Mouse (Mus musculus): ENCODE measurements at regions not wholly inside any gene's neighbourhood (a gene's known extent, or its start where the extent isn't known, plus 50 kb on each side); places are given as distances from the start of the nearest gene placed in this dataset.

- peak overlapping the region; percentile 20 for H3K27ac ChIP-seq
- ATAC-seq = peak; percentile 65; the same call in 1 of the 2 replicates
Measured at GRCm38 (mm10) chr14:110125936-110126710, 628.8 kb downstream of the Slitrk6 start.

DNA sequence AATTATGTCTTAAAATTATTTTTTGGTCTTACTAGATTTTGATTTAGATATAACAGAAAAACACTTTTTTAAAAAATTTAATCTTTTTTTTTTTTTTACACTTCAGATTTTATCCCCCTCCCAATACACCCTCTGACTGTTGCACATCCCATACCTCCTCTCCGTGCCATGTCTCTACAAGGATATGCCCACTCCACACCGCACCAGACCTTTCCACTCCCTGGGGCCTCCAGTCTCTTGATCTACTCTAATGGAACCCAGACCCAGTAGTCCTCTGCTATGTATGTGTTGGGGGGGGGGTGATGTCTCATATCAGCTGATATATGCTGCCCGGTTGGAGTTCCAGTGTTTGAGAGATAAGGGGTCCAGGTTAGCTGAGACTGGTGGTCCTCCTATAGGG is 632.2 kb downstream of the Slitrk6 start:
- Histone ChIP-seq H3K27ac (no peak overlapping the region), H3K4me2 (replicated peaks) (no peak overlapping the region), H3K9ac (no peak overlapping the region), H3K36me3 (no peaks in the 10 kb centered on the region), H3K27me3 (replicated peaks) (no peaks in the 10 kb centered on the region), H3K4me3 (replicated peaks) (no peak overlapping the region), H3K9me3 (no peaks in the 10 kb centered on the region), H3K4me1 (replicated peaks) (no peaks in the 10 kb centered on the region)
- WGBS = 96% methylated on average over 3 of the region's 3 CpGs
- ATAC-seq = no peak

More at GRCm38 (mm10) chr14:110125936-110126710, 628.8 kb downstream of the Slitrk6 start:
- no peak overlapping the region for H3K9ac ChIP-seq
- H3K9me3 ChIP-seq = no peaks in the 10 kb centered on the region
- no peak overlapping the region for H3K4me2 ChIP-seq (replicated peaks)
- WGBS = 27% methylated on average over 6 of the region's 6 CpGs
- H3K4me1 ChIP-seq (replicated peaks) = no peaks in the 10 kb centered on the region
- no peak overlapping the region for H3K4me3 ChIP-seq (replicated peaks)
- no peaks in the 10 kb centered on the region for H3K27me3 ChIP-seq (replicated peaks)
- H3K36me3 ChIP-seq = no peaks in the 10 kb centered on the region

DNA sequence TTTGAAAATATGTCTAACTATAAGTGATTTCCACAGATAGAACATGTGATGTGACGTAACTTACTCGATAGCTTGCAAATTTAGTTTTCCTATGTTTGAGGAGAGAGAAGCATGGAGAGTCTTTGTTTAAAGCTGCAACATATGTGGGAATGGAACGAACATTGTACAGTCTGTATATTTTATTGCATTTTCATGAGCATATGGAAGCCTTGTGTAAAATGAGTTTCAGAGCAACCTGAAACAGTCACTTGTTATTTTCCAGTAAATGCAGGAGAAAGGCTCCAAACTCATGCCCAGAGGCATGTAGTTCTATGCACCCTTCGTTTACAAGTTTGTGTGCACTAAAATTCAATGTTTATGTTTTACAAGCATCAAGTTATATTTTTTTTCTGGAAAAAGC is 639.4 kb downstream of the Slitrk6 start:
- Histone ChIP-seq H3K27ac (no peak overlapping the region), H3K4me3 (replicated peaks) (no peak overlapping the region), H3K4me1 (replicated peaks) (no peaks in the 10 kb centered on the region), H3K9ac (no peak overlapping the region), H3K36me3 (no peaks in the 10 kb centered on the region), H3K27me3 (replicated peaks) (no peaks in the 10 kb centered on the region), H3K4me2 (replicated peaks) (no peak overlapping the region), H3K9me3 (no peaks in the 10 kb centered on the region)
- ATAC-seq = no peak
- WGBS = 79% methylated on average over 4 of the region's 4 CpGs

- H3K4me3 ChIP-seq (replicated peaks) = no peak overlapping the region
- 75% methylated on average over 4 of the region's 4 CpGs for WGBS
- ATAC-seq = no peak
Measured at GRCm38 (mm10) chr14:110100852-110101251, 654.1 kb downstream of the Slitrk6 start.

GRCm38 (mm10) chr14:110078351-110078750 is 676.6 kb downstream of the Slitrk6 start:
- 41% methylated on average over 6 of the region's 6 CpGs for WGBS
- H3K4me1 ChIP-seq (replicated peaks) = no peaks in the 10 kb centered on the region
- no peak overlapping the region for H3K27ac ChIP-seq
- no peak overlapping the region for H3K9ac ChIP-seq
- no peaks in the 10 kb centered on the region for H3K36me3 ChIP-seq
- H3K4me3 ChIP-seq (replicated peaks) = no peak overlapping the region
- ATAC-seq = peak; percentile 75
- no peaks in the 10 kb centered on the region for H3K9me3 ChIP-seq
- H3K4me2 ChIP-seq (replicated peaks) = no peak overlapping the region
- no peaks in the 10 kb centered on the region for H3K27me3 ChIP-seq (replicated peaks)

More at GRCm38 (mm10) chr14:110100852-110101251, 654.1 kb downstream of the Slitrk6 start:
- Histone ChIP-seq H3K9ac (no peak overlapping the region), H3K4me1 (replicated peaks) (no peaks in the 10 kb centered on the region), H3K27ac (no peak overlapping the region), H3K27me3 (replicated peaks) (no peaks in the 10 kb centered on the region), H3K4me2 (replicated peaks) (no peak overlapping the region), H3K36me3 (no peaks in the 10 kb centered on the region), H3K9me3 (no peaks in the 10 kb centered on the region)

GRCm38 (mm10) chr14:110047748-110048147 is 707.2 kb downstream of the Slitrk6 start:
- Histone ChIP-seq H3K36me3 (no peaks in the 10 kb centered on the region), H3K27ac (no peak overlapping the region), H3K9me3 (no peaks in the 10 kb centered on the region), H3K4me1 (replicated peaks) (no peaks in the 10 kb centered on the region), H3K4me3 (replicated peaks) (no peak overlapping the region), H3K27me3 (replicated peaks) (no peaks in the 10 kb centered on the region), H3K9ac (no peak overlapping the region), H3K4me2 (replicated peaks) (no peak overlapping the region)
- WGBS = 91% methylated on average over 3 of the region's 3 CpGs
- no peak for ATAC-seq

DNA sequence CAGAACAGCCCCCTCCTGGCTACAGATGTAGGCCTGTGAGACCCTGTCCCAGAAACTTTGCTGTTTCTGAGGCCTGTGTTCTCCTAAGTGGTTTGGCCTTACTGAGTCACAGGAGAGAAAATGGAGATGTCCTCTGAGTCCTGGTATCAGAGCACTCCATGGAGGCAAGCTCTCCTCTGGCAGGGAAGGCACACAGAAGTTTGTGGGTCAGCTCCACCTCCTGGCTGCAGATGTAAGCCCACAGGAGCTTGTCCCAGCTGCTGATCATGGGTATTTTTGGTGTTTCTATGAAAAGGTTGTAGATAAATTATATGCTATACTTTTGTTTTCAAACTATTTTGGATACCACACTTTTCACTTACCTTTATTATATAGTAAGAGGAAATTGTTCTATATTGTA is 711.7 kb downstream of the Slitrk6 start:
- ATAC-seq = no peak
- Histone ChIP-seq H3K4me3 (replicated peaks) (no peak overlapping the region), H3K36me3 (no peaks in the 10 kb centered on the region), H3K4me2 (replicated peaks) (no peak overlapping the region), H3K27me3 (replicated peaks) (no peaks in the 10 kb centered on the region), H3K9me3 (no peaks in the 10 kb centered on the region), H3K4me1 (replicated peaks) (no peaks in the 10 kb centered on the region), H3K27ac (no peak overlapping the region), H3K9ac (no peak overlapping the region)

GRCm38 (mm10) chr14:110021812-110022211 is 733.1 kb downstream of the Slitrk6 start:
- ATAC-seq = no peak
- no peak overlapping the region for H3K4me2 ChIP-seq (replicated peaks)
- H3K36me3 ChIP-seq = no peaks in the 10 kb centered on the region
- no peaks in the 10 kb centered on the region for H3K4me1 ChIP-seq (replicated peaks)
- no peak overlapping the region for H3K4me3 ChIP-seq (replicated peaks)
- H3K9ac ChIP-seq = no peak overlapping the region
- no peaks in the 10 kb centered on the region for H3K27me3 ChIP-seq (replicated peaks)
- no peak overlapping the region for H3K27ac ChIP-seq
- 78% methylated on average over 3 of the region's 3 CpGs for whole genome bisulfite sequencing
- H3K9me3 ChIP-seq = no peaks in the 10 kb centered on the region

DNA sequence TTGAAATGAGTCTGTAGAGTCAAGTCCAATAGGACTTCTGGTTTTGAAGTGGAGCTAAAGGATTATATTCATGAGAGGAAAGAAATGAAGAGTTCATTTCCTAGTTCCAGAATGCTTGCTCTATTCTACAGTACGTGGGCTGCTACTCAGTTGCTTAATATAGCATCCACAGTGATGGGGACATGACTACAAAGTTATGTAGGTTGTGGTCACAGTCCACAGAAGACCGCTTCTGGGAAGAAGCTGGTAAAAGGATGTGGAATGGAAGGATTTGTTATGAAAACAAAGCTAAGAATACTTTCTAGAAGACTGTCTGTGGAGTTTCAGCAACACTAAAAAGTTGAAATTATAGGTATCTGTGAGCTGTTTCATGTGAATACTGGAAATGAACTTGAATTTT is 739.8 kb downstream of the Slitrk6 start:
- Histone ChIP-seq H3K27me3 (replicated peaks) (no peaks in the 10 kb centered on the region), H3K36me3 (no peaks in the 10 kb centered on the region), H3K4me2 (replicated peaks) (no peak overlapping the region), H3K9me3 (no peaks in the 10 kb centered on the region), H3K4me3 (replicated peaks) (no peak overlapping the region), H3K4me1 (replicated peaks) (no peaks in the 10 kb centered on the region), H3K9ac (no peak overlapping the region), H3K27ac (no peak overlapping the region)
- 72% methylated on average over 2 of the region's 2 CpGs for WGBS
- ATAC-seq = no peak

DNA sequence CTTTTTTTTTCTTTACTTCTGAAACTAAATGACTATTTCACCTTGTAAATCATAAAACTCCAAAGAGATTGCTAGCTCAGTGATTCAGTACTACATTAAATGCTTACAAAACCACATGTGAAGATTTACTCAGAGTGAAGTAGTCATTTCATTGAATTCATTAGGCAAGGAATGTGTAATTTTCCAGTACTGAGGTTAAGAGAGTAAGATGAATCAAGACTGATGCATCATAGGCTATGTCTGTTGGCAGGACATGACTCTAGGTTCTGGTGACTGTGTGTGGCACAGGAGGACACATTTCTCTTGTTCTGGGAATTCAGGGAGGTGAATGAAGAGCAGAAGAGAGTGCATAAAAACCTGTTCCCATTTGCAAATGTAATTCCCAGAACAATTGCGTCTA is 741.7 kb downstream of the Slitrk6 start:
- no peaks in the 10 kb centered on the region for H3K9me3 ChIP-seq
- no peaks in the 10 kb centered on the region for H3K4me1 ChIP-seq (replicated peaks)
- WGBS = 74% methylated on average over 1 of the region's 1 CpGs
- no peaks in the 10 kb centered on the region for H3K27me3 ChIP-seq (replicated peaks)
- no peak overlapping the region for H3K27ac ChIP-seq
- no peak for ATAC-seq
- H3K9ac ChIP-seq = no peak overlapping the region
- no peak overlapping the region for H3K4me2 ChIP-seq (replicated peaks)
- H3K36me3 ChIP-seq = no peaks in the 10 kb centered on the region
- no peak overlapping the region for H3K4me3 ChIP-seq (replicated peaks)

GRCm38 (mm10) chr14:110007159-110007558 is 747.8 kb downstream of the Slitrk6 start:
- Histone ChIP-seq H3K4me2 (replicated peaks) (no peak overlapping the region), H3K27me3 (replicated peaks) (no peaks in the 10 kb centered on the region), H3K4me1 (replicated peaks) (no peaks in the 10 kb centered on the region), H3K36me3 (no peaks in the 10 kb centered on the region), H3K9me3 (no peaks in the 10 kb centered on the region), H3K4me3 (replicated peaks) (no peak overlapping the region), H3K9ac (no peak overlapping the region), H3K27ac (no peak overlapping the region)
- no peak for ATAC-seq
- WGBS = 69% methylated on average over 6 of the region's 6 CpGs

DNA sequence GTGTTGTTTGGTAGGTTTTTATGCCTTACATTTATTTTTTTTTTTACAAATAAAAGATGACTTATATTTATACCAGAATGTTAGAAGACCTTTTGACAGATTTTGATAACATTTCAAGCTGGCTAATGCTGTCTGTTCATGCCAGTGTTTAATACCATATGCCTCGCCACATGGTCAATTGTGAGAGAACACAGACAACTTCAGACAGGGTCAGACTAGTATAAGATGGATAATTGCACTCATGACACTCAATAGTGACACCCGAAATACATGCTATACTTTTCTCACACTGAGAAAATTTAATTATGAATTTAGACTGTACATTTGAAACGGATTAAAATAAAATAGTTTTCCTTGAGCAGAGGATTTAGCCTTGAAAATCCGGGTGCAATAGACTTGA is 769.9 kb downstream of the Slitrk6 start:
- H3K9me3 ChIP-seq = no peaks in the 10 kb centered on the region
- no peak overlapping the region for H3K4me3 ChIP-seq (replicated peaks)
- no peak overlapping the region for H3K27ac ChIP-seq
- H3K27me3 ChIP-seq (replicated peaks) = no peaks in the 10 kb centered on the region
- WGBS = 68% methylated on average over 4 of the region's 4 CpGs
- H3K36me3 ChIP-seq = no peaks in the 10 kb centered on the region
- H3K9ac ChIP-seq = no peak overlapping the region
- H3K4me1 ChIP-seq (replicated peaks) = no peaks in the 10 kb centered on the region
- no peak for ATAC-seq
- H3K4me2 ChIP-seq (replicated peaks) = no peak overlapping the region

DNA sequence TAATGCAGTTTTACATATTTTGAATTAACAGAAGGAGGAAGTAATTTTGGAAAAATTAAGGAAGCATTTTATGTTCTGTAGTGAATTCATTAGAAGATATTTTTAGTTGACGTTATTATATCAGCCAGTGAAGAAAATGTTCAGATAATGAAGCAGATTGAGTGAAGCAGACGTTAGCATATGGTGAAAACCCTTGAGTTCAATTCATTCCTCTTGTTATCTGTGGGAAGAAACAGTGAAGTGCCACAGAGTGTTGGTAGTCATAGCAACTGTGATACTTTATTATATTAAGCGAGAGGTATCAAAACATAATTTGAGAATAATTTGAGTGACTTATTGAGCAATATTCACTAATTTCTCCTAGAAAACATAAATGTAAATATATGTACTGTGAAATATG is 796.9 kb downstream of the Slitrk6 start:
- no peak overlapping the region for H3K27ac ChIP-seq
- H3K9ac ChIP-seq = no peak overlapping the region
- H3K4me2 ChIP-seq (replicated peaks) = no peak overlapping the region
- H3K36me3 ChIP-seq = no peaks in the 10 kb centered on the region
- H3K4me3 ChIP-seq (replicated peaks) = no peak overlapping the region
- no peak for ATAC-seq
- 61% methylated on average over 3 of the region's 3 CpGs for WGBS
- H3K4me1 ChIP-seq (replicated peaks) = no peaks in the 10 kb centered on the region
- H3K27me3 ChIP-seq (replicated peaks) = no peaks in the 10 kb centered on the region
- H3K9me3 ChIP-seq = no peaks in the 10 kb centered on the region
